Mouse (Mus musculus) kidney, postnatal 0 days (tissue): ENCODE measurements at regions not wholly inside any gene's neighbourhood (a gene's known extent, or its start where the extent isn't known, plus 50 kb on each side); places are given as distances from the start of the nearest gene placed in this dataset.

Experiments used
- ATAC-seq: fragments of 200-750 bp; cut with Nextera tagmentation; replicated peaks from 2 replicates; pipeline ENCODE4 v1.8.0; 2017; ENCODE audit warnings: low read depth, moderate number of reproducible peaks, moderate TSS enrichment, moderate library complexity; ENCODE audit not compliant: low FRiP score
- DNase-seq: peaks from one replicate; pipeline ENCODE4 v3.0.0-alpha.2; 2016; ENCODE audit warnings: low spot score
- H3K27ac ChIP-seq: fragments of 300-500 bp; sonication (generic); 2 replicates; pipeline ENCODE4 v1.5.1; 2014; ENCODE audit warnings: mild to moderate bottlenecking
- H3K27me3 ChIP-seq: fragments of 300-500 bp; sonication (generic); 2 replicates; pipeline ENCODE4 v1.6.1; 2014; ENCODE audit warnings: low read length, mixed read lengths; ENCODE audit not compliant: insufficient read depth
- H3K36me3 ChIP-seq: fragments of 300-500 bp; sonication (generic); 2 replicates; pipeline ENCODE4 v1.6.1; 2014; ENCODE audit warnings: low read length, mixed read lengths; ENCODE audit not compliant: insufficient read depth
- H3K4me1 ChIP-seq: fragments of 300-500 bp; sonication (generic); replicated peaks from 2 replicates; pipeline ENCODE4 v1.6.1; 2014; ENCODE audit warnings: antibody characterized with exemption, low read length, mixed read lengths; ENCODE audit not compliant: insufficient read depth
- H3K4me2 ChIP-seq: fragments of 300-500 bp; sonication (generic); 2 replicates; pipeline ENCODE4 v1.6.1; 2014; ENCODE audit warnings: mild to moderate bottlenecking, low read length, moderate library complexity, mixed read lengths
- H3K4me3 ChIP-seq: fragments of 300-500 bp; sonication (generic); replicated peaks from 2 replicates; pipeline ENCODE4 v1.5.1; 2014; ENCODE audit warnings: low read depth, low read length
- H3K9ac ChIP-seq: fragments of 300-500 bp; sonication (generic); 2 replicates; pipeline ENCODE4 v1.6.1; 2014; ENCODE audit warnings: low read depth, low read length
- H3K9me3 ChIP-seq: fragments of 300-500 bp; sonication (generic); replicated peaks from 2 replicates; pipeline ENCODE4 v1.6.1; 2016; ENCODE audit warnings: low read length, inconsistent platforms, mixed read lengths
- CTCF ChIP-seq: IDR thresholded peaks from 2 replicates; pipeline ENCODE4 v1.5.1; 2016; ENCODE audit warnings: antibody characterized with exemption, low read depth, mild to moderate bottlenecking, moderate library complexity
- WGBS: fragments of 180-500 bp; shearing (Covaris S2); extraction: QIAGEN DNeasy Blood & Tissue Kit; methylation state at CpG from one replicate; pipeline ENCODE4 v1.1.7; 2014; 5-methylcytosine and 5-hydroxymethylcytosine counted together

- TF ChIP-seq CTCF = no peak
- Histone ChIP-seq H3K4me2 (no peak overlapping the region), H3K27ac (no peak overlapping the region), H3K27me3 (no peaks in the 10 kb centered on the region), H3K4me1 (no peaks in the 10 kb centered on the region), H3K9me3 (no peaks in the 10 kb centered on the region), H3K9ac (no peak overlapping the region), H3K36me3 (no peaks in the 10 kb centered on the region), H3K4me3 (no peak overlapping the region)
- DNase-seq (no peak), ATAC-seq (no peak)
Measured at GRCm38 (mm10) chr13:90334286-90334685, 244.9 kb upstream of the Xrcc4 start.

- 80% methylated on average over 3 of the region's 3 CpGs for WGBS
- no peaks in the 10 kb centered on the region for H3K9me3 ChIP-seq
- no peaks in the 10 kb centered on the region for H3K36me3 ChIP-seq
- H3K9ac ChIP-seq = no peak overlapping the region
- DNase-seq = no peak
- no peak overlapping the region for H3K4me2 ChIP-seq
- ATAC-seq = no peak
- no peak overlapping the region for H3K27ac ChIP-seq
- no peaks in the 10 kb centered on the region for H3K27me3 ChIP-seq
- H3K4me1 ChIP-seq = no peaks in the 10 kb centered on the region
- H3K4me3 ChIP-seq = no peak overlapping the region
- no peak for TF ChIP-seq CTCF
Measured at GRCm38 (mm10) chr13:90325226-90325625, 235.8 kb upstream of the Xrcc4 start.

GRCm38 (mm10) chr13:90313209-90313978 lies 224.0 kb upstream of the Xrcc4 start:
- no peak for TF ChIP-seq CTCF
- WGBS = 92% methylated on average over 9 of the region's 9 CpGs

DNA sequence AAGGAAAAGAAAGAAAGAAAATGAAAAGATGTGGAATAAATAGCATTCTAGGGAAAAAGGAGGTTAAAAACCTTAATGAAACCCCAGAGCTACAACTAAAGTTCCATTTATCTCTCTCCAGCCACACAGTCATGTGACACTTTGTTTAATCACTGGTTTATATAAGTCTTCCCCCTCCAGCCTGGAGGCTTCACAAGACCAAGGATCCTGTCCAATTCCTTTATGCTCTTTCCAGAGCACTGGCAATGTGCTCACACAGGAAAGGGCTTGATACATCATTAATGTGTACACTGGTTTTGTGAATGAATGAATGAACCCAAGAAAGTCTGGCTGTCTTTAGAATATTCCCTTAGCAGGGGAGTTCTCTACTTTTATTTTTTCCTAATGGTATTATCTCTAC lies 221.1 kb upstream of the Xrcc4 start:
- H3K4me1 ChIP-seq = no peaks in the 10 kb centered on the region
- H3K9ac ChIP-seq = no peak overlapping the region
- no peak overlapping the region for H3K4me2 ChIP-seq
- H3K27me3 ChIP-seq = no peaks in the 10 kb centered on the region
- H3K4me3 ChIP-seq = no peak overlapping the region
- H3K36me3 ChIP-seq = no peaks in the 10 kb centered on the region
- H3K9me3 ChIP-seq = no peaks in the 10 kb centered on the region
- TF ChIP-seq CTCF = no peak
- no peak overlapping the region for H3K27ac ChIP-seq
- no peak for DNase-seq
- ATAC-seq = no peak

More at GRCm38 (mm10) chr13:90313209-90313978, 224.0 kb upstream of the Xrcc4 start:
- Histone ChIP-seq H3K36me3 (no peaks in the 10 kb centered on the region), H3K27me3 (no peaks in the 10 kb centered on the region), H3K4me2 (no peak overlapping the region), H3K4me3 (no peak overlapping the region), H3K4me1 (no peaks in the 10 kb centered on the region), H3K9ac (no peak overlapping the region), H3K9me3 (no peaks in the 10 kb centered on the region), H3K27ac (no peak overlapping the region)
- no peak for DNase-seq
- no peak for ATAC-seq

DNA sequence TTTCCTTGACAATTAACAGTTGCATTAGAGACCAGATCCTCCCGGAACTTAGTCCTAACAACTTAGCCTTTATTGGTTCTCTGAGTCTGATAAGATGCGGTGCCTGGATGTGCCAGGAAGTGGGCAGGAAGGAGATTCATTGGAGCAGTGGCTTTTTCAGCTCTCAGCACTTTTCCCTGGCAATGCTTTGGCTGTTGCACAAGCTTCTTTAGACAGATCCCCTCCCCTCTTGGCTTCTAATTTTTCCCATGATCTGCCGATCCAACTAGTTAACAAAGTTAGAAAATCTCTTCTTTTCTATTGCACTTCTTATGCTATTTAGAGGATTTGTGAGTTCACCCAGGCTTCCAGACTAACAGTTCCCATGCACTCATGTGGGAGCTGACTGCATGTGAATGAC lies 211.1 kb upstream of the Xrcc4 start:
- Histone ChIP-seq H3K4me2 (no peak overlapping the region), H3K36me3 (no peaks in the 10 kb centered on the region), H3K4me3 (no peak overlapping the region), H3K27me3 (no peaks in the 10 kb centered on the region), H3K9ac (no peak overlapping the region), H3K9me3 (no peaks in the 10 kb centered on the region), H3K4me1 (no peaks in the 10 kb centered on the region), H3K27ac (no peak overlapping the region)
- DNase-seq (no peak), ATAC-seq (no peak)
- no peak for TF ChIP-seq CTCF
- WGBS = 83% methylated on average over 3 of the region's 3 CpGs

- no peak for TF ChIP-seq CTCF
- ATAC-seq (no peak), DNase-seq (no peak)
- WGBS = 85% methylated on average over 5 of the region's 5 CpGs
- Histone ChIP-seq H3K4me1 (no peaks in the 10 kb centered on the region), H3K4me2 (no peak overlapping the region), H3K27me3 (no peaks in the 10 kb centered on the region), H3K9me3 (no peaks in the 10 kb centered on the region), H3K9ac (no peak overlapping the region), H3K4me3 (no peak overlapping the region), H3K27ac (no peak overlapping the region), H3K36me3 (no peaks in the 10 kb centered on the region)
Measured at GRCm38 (mm10) chr13:90294648-90295007, 205.2 kb upstream of the Xrcc4 start.
